Mouse (Mus musculus): ENCODE measurements around the gene 1700001O22Rik. TPM values are rescaled to one million over a fixed set of nuclear protein-coding genes. Genes with fewer than 3 reads are reported as not detected.
A peak's percentile ranks its signal among the peaks of the same experiment; 100 is the strongest.

The 1700001O22Rik gene
- 1.3 and 1.8 TPM in 2 replicates for polyA plus RNA-seq (2015; fragmentation: Nextera tagmentation; extraction: Ambion mirVana)

DNA sequence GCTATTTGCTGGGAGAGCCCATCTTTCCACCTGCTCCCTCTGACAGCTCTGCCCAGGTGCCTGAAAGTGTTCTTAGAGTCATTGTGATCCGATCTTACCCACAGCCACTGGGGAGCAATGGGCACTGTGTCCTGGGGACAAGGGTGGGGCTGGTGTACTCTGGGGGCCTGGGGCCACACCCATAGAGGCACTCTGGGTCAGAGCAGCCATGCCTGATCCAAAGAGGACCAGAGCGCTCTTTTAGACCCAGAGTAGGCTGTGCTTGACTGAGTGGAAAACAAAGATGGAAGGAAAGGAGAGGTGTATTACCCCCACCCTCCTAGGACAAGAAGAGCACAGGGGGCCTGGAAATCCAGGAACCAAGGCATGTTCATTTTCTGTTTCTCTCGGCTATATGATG is at the start of gene 1700001O22Rik:
Gene 1700001O22Rik, minus strand, starts transcription at position 58 of the 400 bp plus-strand sequence.
- WGBS = 86% methylated on average over 3 of the region's 3 CpGs
- Histone ChIP-seq H3K9ac (no peak within 1 kb of the TSS), H3K4me3 (no peak within 1 kb of the TSS), H3K36me3 (no peaks in the 10 kb centered on the region), H3K9me3 (no peaks in the 10 kb centered on the region), H3K4me1 (replicated peaks) (peaks cover 24% of the 10 kb centered on the region), H3K27ac (replicated peaks) (no peak within 1 kb of the TSS), H3K27me3 (peaks cover 7% of the 10 kb centered on the region; the same call in 1 of the 2 replicates), H3K4me2 (no peak within 1 kb of the TSS)
- no peak for ATAC-seq (ENCODE audit: low FRiP score, low read depth)

DNA sequence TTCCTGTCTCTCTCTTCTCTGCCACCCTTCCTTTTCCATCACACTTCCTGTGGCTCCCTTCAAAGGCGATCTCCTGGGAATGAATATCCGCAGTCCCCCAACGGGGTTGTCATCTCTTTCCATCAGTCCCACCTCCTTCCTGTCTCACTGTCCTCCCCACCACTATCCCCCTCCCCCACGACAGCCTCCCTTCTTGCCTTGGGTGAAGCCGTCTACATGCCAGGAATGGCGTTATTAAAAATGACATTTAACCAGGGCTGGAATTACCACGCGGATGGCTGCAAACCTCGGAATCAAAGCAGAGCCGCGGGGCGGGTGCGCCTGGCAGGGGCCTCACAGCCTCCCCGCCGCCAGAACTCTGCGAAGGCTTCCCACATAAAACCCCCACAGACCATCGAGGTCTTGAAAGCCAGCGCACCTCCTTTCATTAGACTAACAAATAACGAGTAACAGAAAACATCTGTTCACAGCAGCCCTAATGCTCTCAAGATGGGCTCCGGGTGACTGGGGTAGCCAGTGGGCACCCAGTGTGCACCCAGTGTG is 49.4 kb upstream of the 1700001O22Rik start:
- H3K36me3 ChIP-seq = no peaks in the 10 kb centered on the region
- H3K27me3 ChIP-seq = no peaks in the 10 kb centered on the region
- no peak for ATAC-seq (ENCODE audit: low FRiP score, low read depth)
- H3K9me3 ChIP-seq = no peaks in the 10 kb centered on the region
- H3K4me2 ChIP-seq = no peak overlapping the region
- peaks cover 23% of the 10 kb centered on the region for H3K4me1 ChIP-seq (replicated peaks)
- H3K9ac ChIP-seq = no peak overlapping the region
- H3K27ac ChIP-seq (replicated peaks) = no peak overlapping the region
- 34% methylated on average over 20 of the region's 20 CpGs for WGBS
- no peak overlapping the region for H3K4me3 ChIP-seq

DNA sequence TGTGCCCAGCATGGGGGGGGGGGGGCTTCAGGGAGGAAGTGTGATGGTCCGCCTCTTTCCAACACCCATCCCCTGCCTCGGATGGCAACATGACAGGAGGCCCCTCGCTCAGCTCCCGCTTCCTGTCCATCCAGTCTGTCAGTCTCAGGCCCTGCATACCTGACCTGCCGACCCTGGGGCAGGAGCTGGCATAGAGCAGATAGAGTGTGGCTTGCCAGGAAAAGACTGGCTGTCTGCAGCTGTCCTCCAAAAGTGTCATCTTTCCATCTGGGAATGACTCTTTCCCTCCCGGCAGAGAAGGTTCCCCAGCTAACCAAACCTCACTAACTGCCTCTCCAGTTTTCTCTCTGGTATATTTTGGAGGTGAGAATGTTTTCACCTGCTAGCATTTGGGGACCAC is 47.1 kb upstream of the 1700001O22Rik start:
- no peak overlapping the region for H3K4me2 ChIP-seq
- H3K9ac ChIP-seq = no peak overlapping the region
- H3K4me1 ChIP-seq (replicated peaks) = peaks cover 15% of the 10 kb centered on the region
- H3K27me3 ChIP-seq = peaks cover 11% of the 10 kb centered on the region
- H3K27ac ChIP-seq (replicated peaks) = no peak overlapping the region
- no peaks in the 10 kb centered on the region for H3K36me3 ChIP-seq
- no peak overlapping the region for H3K4me3 ChIP-seq
- no peaks in the 10 kb centered on the region for H3K9me3 ChIP-seq
- 81% methylated on average over 5 of the region's 6 CpGs for WGBS
- no peak for ATAC-seq (ENCODE audit: low FRiP score, low read depth)

DNA sequence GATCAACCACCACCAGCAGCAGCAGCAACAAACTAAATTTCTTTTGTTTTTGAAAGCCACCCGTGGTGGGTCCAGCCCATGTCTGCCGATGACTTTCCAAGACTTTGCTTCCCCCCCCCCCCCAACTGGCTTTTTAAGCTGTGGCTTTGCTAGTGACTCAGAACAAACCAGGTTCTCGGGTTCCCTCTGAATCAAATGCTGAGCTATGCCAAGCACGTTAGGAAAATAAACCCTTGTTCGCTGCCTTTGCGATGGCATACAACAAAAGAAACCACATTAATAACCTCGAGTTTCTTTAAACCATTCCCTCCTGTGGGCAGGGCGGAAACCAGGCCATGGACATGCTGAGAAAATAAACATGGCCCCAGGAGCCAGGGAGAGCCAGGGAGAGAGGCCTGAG is 44.7 kb upstream of the 1700001O22Rik start:
- H3K9me3 ChIP-seq = no peaks in the 10 kb centered on the region
- no peak overlapping the region for H3K27ac ChIP-seq (replicated peaks)
- peaks cover 27% of the 10 kb centered on the region for H3K27me3 ChIP-seq
- WGBS = 65% methylated on average over 8 of the region's 8 CpGs
- no peak overlapping the region for H3K9ac ChIP-seq
- no peaks in the 10 kb centered on the region for H3K36me3 ChIP-seq
- ATAC-seq (ENCODE audit: low FRiP score, low read depth) = no peak
- H3K4me2 ChIP-seq = no peak overlapping the region
- H3K4me1 ChIP-seq (replicated peaks) = peaks cover 19% of the 10 kb centered on the region
- H3K4me3 ChIP-seq = no peak overlapping the region

- Histone ChIP-seq H3K27ac (replicated peaks) (no peak overlapping the region), H3K4me2 (no peak overlapping the region), H3K9ac (no peak overlapping the region), H3K4me3 (no peak overlapping the region), H3K9me3 (no peaks in the 10 kb centered on the region), H3K36me3 (no peaks in the 10 kb centered on the region), H3K27me3 (peaks cover 32% of the 10 kb centered on the region), H3K4me1 (replicated peaks) (peaks cover 8% of the 10 kb centered on the region)
- ATAC-seq (ENCODE audit: low FRiP score, low read depth) = no peak
- 23% methylated on average over 6 of the region's 6 CpGs for WGBS
Measured at GRCm38 (mm10) chr2:30846723-30847122, 43.3 kb upstream of the 1700001O22Rik start.

DNA sequence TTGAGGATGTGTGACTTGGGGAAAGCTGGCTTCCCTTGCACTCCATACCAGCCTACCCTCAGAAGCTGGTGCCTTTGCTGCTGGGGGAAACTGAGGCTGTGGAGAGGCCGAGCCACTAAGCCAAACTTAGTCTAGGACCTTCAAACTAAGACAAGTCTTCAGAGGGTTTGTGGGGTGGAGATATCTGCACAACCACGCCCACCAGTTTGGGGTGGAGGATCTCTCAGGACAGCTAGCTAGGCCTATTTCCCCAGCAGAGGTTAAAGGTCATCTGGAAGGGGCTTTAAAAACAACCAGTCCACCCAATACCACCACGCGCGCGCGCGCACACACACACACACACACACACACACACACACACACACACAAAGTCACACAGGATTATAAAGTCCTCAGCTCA is 42.8 kb upstream of the 1700001O22Rik start:
- Histone ChIP-seq H3K4me1 (replicated peaks) (peaks cover 8% of the 10 kb centered on the region), H3K27ac (replicated peaks) (no peak overlapping the region), H3K9me3 (no peaks in the 10 kb centered on the region), H3K9ac (no peak overlapping the region), H3K4me3 (no peak overlapping the region), H3K36me3 (no peaks in the 10 kb centered on the region), H3K27me3 (peaks cover 32% of the 10 kb centered on the region), H3K4me2 (peak overlapping the region; percentile 85)
- ATAC-seq (ENCODE audit: low FRiP score, low read depth) = no peak
- 79% methylated on average over 8 of the region's 8 CpGs for WGBS

DNA sequence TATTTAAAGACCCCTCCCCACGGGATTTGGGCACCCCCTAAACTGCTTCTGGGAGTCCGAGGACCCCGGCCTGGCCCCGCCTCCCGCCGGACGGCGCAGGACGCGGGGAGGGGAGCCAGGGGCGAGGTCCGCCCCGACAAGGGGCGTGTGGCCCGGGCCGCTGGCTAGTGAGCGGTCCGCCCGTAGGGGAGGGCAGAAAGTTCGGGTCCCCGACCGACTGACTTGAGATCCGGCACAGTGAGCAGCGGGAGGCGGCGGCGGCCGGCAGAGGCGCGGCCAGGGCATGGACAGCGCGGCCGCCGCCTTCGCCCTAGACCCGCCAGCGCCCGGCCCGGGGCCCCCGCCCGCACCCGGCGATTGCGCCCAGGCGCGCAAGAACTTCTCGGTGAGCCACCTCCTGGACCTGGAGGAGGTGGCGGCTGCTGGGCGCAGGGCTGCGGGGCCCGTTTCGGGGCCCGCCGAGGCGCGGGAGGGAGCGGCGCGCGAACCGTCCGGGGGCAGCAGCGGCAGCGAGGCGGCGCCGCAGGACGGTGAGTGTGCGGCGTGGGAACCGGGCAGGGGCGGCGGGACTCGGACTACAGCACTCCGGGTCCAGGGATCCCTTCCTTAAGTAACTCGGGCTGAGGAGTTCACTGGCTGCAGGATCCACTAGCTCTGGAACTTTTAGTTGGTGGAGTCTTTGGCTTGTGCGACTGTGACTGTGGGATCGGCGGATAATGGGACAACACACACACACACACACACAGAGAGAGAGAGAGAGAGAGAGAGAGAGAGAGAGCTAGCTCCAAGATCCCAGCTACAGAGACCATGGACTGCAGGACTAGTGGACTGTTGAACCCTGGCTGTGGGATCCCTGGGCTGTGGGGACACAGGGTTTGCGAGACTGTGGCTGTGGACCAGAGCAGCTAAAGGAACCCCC is 42.0 kb upstream of the 1700001O22Rik start:
- ATAC-seq (ENCODE audit: low FRiP score, low read depth) = no peak
- Histone ChIP-seq H3K4me3 (peak overlapping the region; percentile 44), H3K4me2 (peak overlapping the region; percentile 85), H3K27me3 (peaks cover 32% of the 10 kb centered on the region), H3K27ac (replicated peaks) (no peak overlapping the region), H3K9ac (peak overlapping the region; percentile 47), H3K4me1 (replicated peaks) (peaks cover 8% of the 10 kb centered on the region), H3K36me3 (no peaks in the 10 kb centered on the region), H3K9me3 (no peaks in the 10 kb centered on the region)
- WGBS = 1% methylated on average over 67 of the region's 80 CpGs

DNA sequence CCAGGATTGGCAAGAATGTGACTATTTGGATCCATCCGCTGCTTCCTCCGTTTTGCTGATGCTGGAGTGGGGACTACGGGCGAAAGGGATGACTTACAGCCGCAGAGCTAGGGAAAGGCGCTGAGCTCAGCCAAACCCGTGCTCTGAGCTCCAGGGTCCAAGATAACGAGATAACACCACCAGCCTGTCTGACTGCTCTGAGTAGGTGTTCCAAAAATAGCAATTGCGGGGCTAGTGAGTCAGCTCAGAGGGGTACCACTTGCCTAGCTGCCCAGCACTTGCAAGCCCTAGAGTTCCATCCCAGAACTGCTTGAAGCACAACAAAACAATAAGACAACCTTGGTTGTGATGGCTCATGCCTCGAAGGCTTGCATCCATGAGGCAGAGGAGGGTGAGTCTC is 39.2 kb upstream of the 1700001O22Rik start:
- H3K27ac ChIP-seq (replicated peaks) = no peak overlapping the region
- no peak for ATAC-seq (ENCODE audit: low FRiP score, low read depth)
- H3K36me3 ChIP-seq = no peaks in the 10 kb centered on the region
- H3K4me2 ChIP-seq = no peak overlapping the region
- H3K4me3 ChIP-seq = no peak overlapping the region
- H3K4me1 ChIP-seq (replicated peaks) = peaks cover 8% of the 10 kb centered on the region
- H3K9me3 ChIP-seq = no peaks in the 10 kb centered on the region
- WGBS = 65% methylated on average over 10 of the region's 10 CpGs
- no peak overlapping the region for H3K9ac ChIP-seq
- H3K27me3 ChIP-seq = peaks cover 32% of the 10 kb centered on the region

DNA sequence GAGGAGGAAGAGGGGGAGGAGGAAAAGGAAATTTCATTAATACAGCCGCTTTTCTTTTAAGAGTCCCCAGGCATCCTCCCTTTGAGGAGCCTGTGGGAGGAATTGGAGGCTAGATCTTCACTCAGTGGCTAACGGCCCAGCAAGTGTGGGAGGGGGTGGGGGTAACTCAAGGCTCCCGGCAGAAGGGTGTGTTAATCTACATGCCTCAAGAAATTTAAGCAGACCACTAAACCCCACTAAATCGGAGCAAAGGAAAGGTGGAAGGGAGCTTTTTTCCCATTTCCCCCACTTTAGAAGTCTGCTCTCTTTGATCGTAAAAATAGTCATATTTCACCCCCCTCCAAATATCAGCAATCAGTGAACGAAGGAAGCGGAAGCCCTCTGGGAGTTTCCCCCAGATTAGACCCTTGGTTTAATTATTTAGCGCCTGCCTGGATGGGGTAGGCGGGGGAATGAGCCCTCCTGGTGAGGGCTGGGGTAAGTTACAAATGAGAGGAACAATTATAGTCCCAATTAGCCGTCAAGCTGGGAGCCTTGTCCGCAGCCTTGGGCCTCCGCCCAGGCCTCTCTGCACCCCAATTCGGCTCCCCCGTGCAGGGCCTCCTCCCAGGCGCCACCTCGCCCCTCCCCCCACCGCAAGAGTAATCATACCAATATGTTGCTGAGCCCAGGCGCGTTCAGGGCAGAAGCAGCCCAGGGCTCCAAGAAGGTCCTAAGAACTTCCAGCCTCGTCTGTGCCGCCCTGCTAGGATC is 33.0 kb upstream of the 1700001O22Rik start:
- no peak overlapping the region for H3K4me3 ChIP-seq
- no peak for ATAC-seq (ENCODE audit: low FRiP score, low read depth)
- no peaks in the 10 kb centered on the region for H3K36me3 ChIP-seq
- no peaks in the 10 kb centered on the region for H3K27me3 ChIP-seq
- no peaks in the 10 kb centered on the region for H3K9me3 ChIP-seq
- no peak overlapping the region for H3K9ac ChIP-seq
- peaks cover 5% of the 10 kb centered on the region; the same call in 1 of the 2 replicates for H3K4me1 ChIP-seq (replicated peaks)
- H3K4me2 ChIP-seq = no peak overlapping the region
- H3K27ac ChIP-seq (replicated peaks) = no peak overlapping the region
- 15% methylated on average over 21 of the region's 21 CpGs for WGBS

GRCm38 (mm10) chr2:30834373-30835022 is 31.0 kb upstream of the 1700001O22Rik start, which contains the start of gene Prrx2:
TSS of gene Prrx2 (plus strand) at chr2:30834972.
- Histone ChIP-seq H3K9me3 (no peaks in the 10 kb centered on the region), H3K4me1 (replicated peaks) (peaks cover 5% of the 10 kb centered on the region; the same call in 1 of the 2 replicates)
- ATAC-seq (ENCODE audit: low FRiP score, low read depth) = no peak

DNA sequence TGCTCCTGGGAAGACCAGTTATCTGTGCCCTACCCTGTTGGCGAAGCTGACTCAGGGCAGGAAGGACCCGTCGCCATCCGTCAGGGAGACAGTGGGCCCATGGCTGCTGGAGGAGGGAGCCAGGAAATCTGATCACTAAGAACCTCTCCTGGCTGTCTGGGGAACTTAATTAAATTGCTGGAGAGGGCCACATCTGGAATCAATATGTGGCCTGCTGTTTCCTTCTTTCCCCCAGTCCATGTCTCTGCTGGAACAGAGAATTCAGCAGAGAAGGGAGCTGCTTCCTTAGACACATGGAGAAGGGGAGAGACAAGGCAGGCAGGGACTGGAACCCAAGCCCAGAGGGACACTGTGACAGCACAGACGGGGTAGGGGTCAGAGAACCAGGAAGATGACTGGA is 30.2 kb upstream of the 1700001O22Rik start:
- H3K4me2 ChIP-seq = no peak overlapping the region
- H3K27me3 ChIP-seq = no peaks in the 10 kb centered on the region
- no peak for ATAC-seq (ENCODE audit: low FRiP score, low read depth)
- no peak overlapping the region for H3K9ac ChIP-seq
- no peaks in the 10 kb centered on the region for H3K36me3 ChIP-seq
- H3K27ac ChIP-seq (replicated peaks) = no peak overlapping the region
- H3K9me3 ChIP-seq = no peaks in the 10 kb centered on the region
- 56% methylated on average over 5 of the region's 5 CpGs for WGBS
- peaks cover 5% of the 10 kb centered on the region; the same call in 1 of the 2 replicates for H3K4me1 ChIP-seq (replicated peaks)
- no peak overlapping the region for H3K4me3 ChIP-seq

More at GRCm38 (mm10) chr2:30834373-30835022, 31.0 kb upstream of the 1700001O22Rik start, which contains the start of gene Prrx2:
- Histone ChIP-seq H3K27me3 (no peaks in the 10 kb centered on the region), H3K4me3 (no peak within 1 kb of the TSS), H3K4me2 (no peak within 1 kb of the TSS), H3K27ac (replicated peaks) (no peak within 1 kb of the TSS), H3K36me3 (no peaks in the 10 kb centered on the region), H3K9ac (no peak within 1 kb of the TSS)
- WGBS = 74% methylated on average over 8 of the region's 10 CpGs
